Mouse (Mus musculus): ENCODE measurements around the gene Hrnr. TPM values are rescaled to one million over a fixed set of nuclear protein-coding genes. Genes with fewer than 3 reads are reported as not detected.

The Hrnr gene
- polyA plus RNA-seq, 1 experiment, result not detected

GRCm38 (mm10) chr3:93311371-93311770 is 8.2 kb upstream of the Hrnr start:
- no peak overlapping the region for H3K9ac ChIP-seq (ENCODE audit: low read depth, poor library complexity, severe bottlenecking)
- H3K27ac ChIP-seq (ENCODE audit: insufficient read depth, low read length), result no peak overlapping the region
- TF ChIP-seq CTCF (IDR thresholded peaks at IDR 0.05; ENCODE audit: low read depth, low read length) (no peak), POLR2A (IDR thresholded peaks at IDR 0.05; ENCODE audit: insufficient read depth, low read length) (no peak), EP300 (IDR thresholded peaks at IDR 0.05; ENCODE audit: insufficient read depth, low read depth, low read length) (no peak)
- H3K36me3 ChIP-seq (ENCODE audit: control insufficient read depth, insufficient read depth, low read length, poor library complexity, severe bottlenecking), result no peaks in the 10 kb centered on the region
- H3K4me3 ChIP-seq (ENCODE audit: low read depth, low read length), result no peak overlapping the region
- H3K27me3 ChIP-seq (ENCODE audit: control insufficient read depth, insufficient read depth, low read length, poor library complexity, severe bottlenecking), result no peaks in the 10 kb centered on the region
- no peaks in the 10 kb centered on the region for H3K9me3 ChIP-seq (replicated peaks; ENCODE audit: control insufficient read depth, insufficient read depth, low read length, poor library complexity, severe bottlenecking)
- H3K4me1 ChIP-seq (ENCODE audit: control insufficient read depth, insufficient read depth, low read length), result no peaks in the 10 kb centered on the region

DNA sequence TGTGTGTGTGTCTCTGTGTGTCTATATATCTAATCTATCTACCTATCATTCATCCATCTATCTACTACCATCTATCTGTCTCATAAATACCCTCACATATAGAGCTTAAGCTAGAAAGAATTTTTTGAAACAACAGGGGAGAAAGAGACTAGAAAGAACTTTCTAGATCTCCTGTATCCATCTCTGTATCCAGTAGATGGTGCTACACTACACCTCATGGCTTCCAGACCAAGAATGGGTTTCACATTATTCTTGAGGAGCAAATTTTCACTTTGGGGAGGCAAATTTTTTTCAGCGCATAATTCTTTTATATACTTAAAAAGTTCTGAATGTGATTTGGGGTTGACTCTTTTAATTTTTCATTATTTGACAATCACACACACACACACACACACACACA is 5.2 kb upstream of the Hrnr start:
- no peaks in the 10 kb centered on the region for H3K27me3 ChIP-seq (ENCODE audit: control insufficient read depth, insufficient read depth, low read length, poor library complexity, severe bottlenecking)
- H3K4me1 ChIP-seq (ENCODE audit: control insufficient read depth, insufficient read depth, low read length), result no peaks in the 10 kb centered on the region
- TF ChIP-seq EP300 (IDR thresholded peaks at IDR 0.05; ENCODE audit: insufficient read depth, low read depth, low read length), result no peak
- no peak for TF ChIP-seq CTCF (IDR thresholded peaks at IDR 0.05; ENCODE audit: low read depth, low read length)
- no peak for TF ChIP-seq POLR2A (IDR thresholded peaks at IDR 0.05; ENCODE audit: insufficient read depth, low read length)
- H3K9ac ChIP-seq (ENCODE audit: low read depth, poor library complexity, severe bottlenecking), result no peak overlapping the region
- no peak overlapping the region for H3K27ac ChIP-seq (ENCODE audit: insufficient read depth, low read length)
- H3K36me3 ChIP-seq (ENCODE audit: control insufficient read depth, insufficient read depth, low read length, poor library complexity, severe bottlenecking), result no peaks in the 10 kb centered on the region
- no peaks in the 10 kb centered on the region for H3K9me3 ChIP-seq (replicated peaks; ENCODE audit: control insufficient read depth, insufficient read depth, low read length, poor library complexity, severe bottlenecking)
- H3K4me3 ChIP-seq (ENCODE audit: low read depth, low read length), result no peak overlapping the region

DNA sequence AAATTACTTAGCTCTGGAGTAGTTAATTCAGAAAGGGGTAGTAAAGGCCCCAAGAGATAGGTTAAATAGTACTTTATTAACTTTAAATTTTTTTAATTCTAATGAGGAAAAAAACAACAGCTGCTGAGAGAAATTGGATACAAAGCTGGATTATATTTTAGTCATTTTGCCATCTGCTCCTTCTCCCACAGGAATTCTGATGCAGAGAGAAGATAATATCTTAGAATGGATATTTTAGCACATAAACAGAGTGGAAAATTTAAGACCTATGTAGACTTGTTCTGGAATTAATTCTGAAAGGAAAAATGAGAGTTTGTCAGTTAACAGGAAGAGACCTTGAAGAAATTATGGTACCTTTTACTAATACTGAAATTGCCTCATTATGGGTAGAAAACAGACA is 18.2 kb downstream of the Hrnr start:
- no peaks in the 10 kb centered on the region for H3K4me1 ChIP-seq (ENCODE audit: control insufficient read depth, insufficient read depth, low read length)
- no peak overlapping the region for H3K27ac ChIP-seq (ENCODE audit: insufficient read depth, low read length)
- no peak overlapping the region for H3K4me3 ChIP-seq (ENCODE audit: low read depth, low read length)
- H3K9ac ChIP-seq (ENCODE audit: low read depth, poor library complexity, severe bottlenecking), result no peak overlapping the region
- H3K27me3 ChIP-seq (ENCODE audit: control insufficient read depth, insufficient read depth, low read length, poor library complexity, severe bottlenecking), result no peaks in the 10 kb centered on the region
- no peaks in the 10 kb centered on the region for H3K9me3 ChIP-seq (replicated peaks; ENCODE audit: control insufficient read depth, insufficient read depth, low read length, poor library complexity, severe bottlenecking)
- TF ChIP-seq EP300 (IDR thresholded peaks at IDR 0.05; ENCODE audit: insufficient read depth, low read depth, low read length) (no peak), CTCF (IDR thresholded peaks at IDR 0.05; ENCODE audit: low read depth, low read length) (no peak), POLR2A (IDR thresholded peaks at IDR 0.05; ENCODE audit: insufficient read depth, low read length) (no peak)
- no peaks in the 10 kb centered on the region for H3K36me3 ChIP-seq (ENCODE audit: control insufficient read depth, insufficient read depth, low read length, poor library complexity, severe bottlenecking)

DNA sequence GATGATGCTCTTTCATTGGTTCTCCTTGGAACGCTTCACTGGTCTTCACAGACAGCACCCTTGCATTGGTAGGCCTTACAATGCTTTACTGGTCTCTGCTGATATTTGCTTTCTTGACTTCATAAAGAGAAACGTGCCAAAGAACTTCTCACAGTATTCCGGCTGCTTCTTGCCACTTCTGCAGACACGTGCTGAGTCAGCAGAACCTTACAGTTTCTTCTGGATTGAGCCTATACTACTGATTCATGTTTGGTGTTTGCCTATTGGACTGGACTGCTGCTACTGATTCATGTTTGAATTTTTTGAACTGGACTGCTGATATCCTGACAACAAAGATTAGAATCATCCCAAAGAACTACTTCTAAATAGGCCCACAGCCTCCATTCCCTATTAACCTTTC is 20.5 kb downstream of the Hrnr start:
- Histone ChIP-seq H3K36me3 (ENCODE audit: control insufficient read depth, insufficient read depth, low read length, poor library complexity, severe bottlenecking) (no peaks in the 10 kb centered on the region), H3K9me3 (replicated peaks; ENCODE audit: control insufficient read depth, insufficient read depth, low read length, poor library complexity, severe bottlenecking) (no peaks in the 10 kb centered on the region), H3K4me1 (ENCODE audit: control insufficient read depth, insufficient read depth, low read length) (no peaks in the 10 kb centered on the region), H3K4me3 (ENCODE audit: low read depth, low read length) (no peak overlapping the region), H3K27ac (ENCODE audit: insufficient read depth, low read length) (no peak overlapping the region), H3K27me3 (ENCODE audit: control insufficient read depth, insufficient read depth, low read length, poor library complexity, severe bottlenecking) (no peaks in the 10 kb centered on the region), H3K9ac (ENCODE audit: low read depth, poor library complexity, severe bottlenecking) (no peak overlapping the region)
- TF ChIP-seq EP300 (IDR thresholded peaks at IDR 0.05; ENCODE audit: insufficient read depth, low read depth, low read length) (no peak), POLR2A (IDR thresholded peaks at IDR 0.05; ENCODE audit: insufficient read depth, low read length) (no peak), CTCF (IDR thresholded peaks at IDR 0.05; ENCODE audit: low read depth, low read length) (no peak)

DNA sequence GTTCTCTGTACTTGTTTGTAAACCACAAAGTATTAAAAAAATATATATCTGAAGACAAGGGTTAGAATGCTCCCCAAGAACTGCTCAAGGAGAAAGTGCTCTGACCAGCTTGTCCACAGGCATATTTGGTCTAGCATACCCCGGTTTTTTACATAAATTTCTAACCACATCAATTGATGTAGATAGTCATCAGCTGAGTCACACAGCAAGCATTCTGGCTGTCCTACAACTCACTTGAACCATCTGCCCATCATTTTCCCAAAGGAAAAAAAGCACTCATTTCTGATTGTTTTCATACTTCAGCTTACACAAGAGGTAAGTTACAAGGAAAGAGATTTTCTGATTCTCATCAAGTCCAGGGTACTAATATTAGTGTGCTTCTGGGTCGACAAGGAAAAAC is 27.3 kb downstream of the Hrnr start:
- no peak overlapping the region for H3K4me3 ChIP-seq (ENCODE audit: low read depth, low read length)
- no peaks in the 10 kb centered on the region for H3K36me3 ChIP-seq (ENCODE audit: control insufficient read depth, insufficient read depth, low read length, poor library complexity, severe bottlenecking)
- TF ChIP-seq CTCF (IDR thresholded peaks at IDR 0.05; ENCODE audit: low read depth, low read length) (no peak), POLR2A (IDR thresholded peaks at IDR 0.05; ENCODE audit: insufficient read depth, low read length) (no peak)
- H3K27ac ChIP-seq (ENCODE audit: insufficient read depth, low read length), result no peak overlapping the region
- H3K4me1 ChIP-seq (ENCODE audit: control insufficient read depth, insufficient read depth, low read length), result no peaks in the 10 kb centered on the region
- H3K27me3 ChIP-seq (ENCODE audit: control insufficient read depth, insufficient read depth, low read length, poor library complexity, severe bottlenecking), result no peaks in the 10 kb centered on the region
- H3K9ac ChIP-seq (ENCODE audit: low read depth, poor library complexity, severe bottlenecking), result no peak overlapping the region
- no peaks in the 10 kb centered on the region for H3K9me3 ChIP-seq (replicated peaks; ENCODE audit: control insufficient read depth, insufficient read depth, low read length, poor library complexity, severe bottlenecking)

- no peaks in the 10 kb centered on the region for H3K27me3 ChIP-seq (ENCODE audit: control insufficient read depth, insufficient read depth, low read length, poor library complexity, severe bottlenecking)
- H3K9me3 ChIP-seq (replicated peaks; ENCODE audit: control insufficient read depth, insufficient read depth, low read length, poor library complexity, severe bottlenecking), result no peaks in the 10 kb centered on the region
These were observed 40.5 kb downstream of the Hrnr start for GRCm38 (mm10) chr3:93360045-93360444.

More at GRCm38 (mm10) chr3:93360045-93360444, 40.5 kb downstream of the Hrnr start:
- Histone ChIP-seq H3K4me1 (ENCODE audit: control insufficient read depth, insufficient read depth, low read length) (no peaks in the 10 kb centered on the region), H3K4me3 (ENCODE audit: low read depth, low read length) (no peak overlapping the region), H3K36me3 (ENCODE audit: control insufficient read depth, insufficient read depth, low read length, poor library complexity, severe bottlenecking) (peaks cover 3% of the 10 kb centered on the region), H3K27ac (ENCODE audit: insufficient read depth, low read length) (no peak overlapping the region), H3K9ac (ENCODE audit: low read depth, poor library complexity, severe bottlenecking) (no peak overlapping the region)
- TF ChIP-seq CTCF (IDR thresholded peaks at IDR 0.05; ENCODE audit: low read depth, low read length) (peak; percentile 91), EP300 (IDR thresholded peaks at IDR 0.05; ENCODE audit: insufficient read depth, low read depth, low read length) (no peak), POLR2A (IDR thresholded peaks at IDR 0.05; ENCODE audit: insufficient read depth, low read length) (no peak)

Data from ES-Bruce4 (cell line).